Mouse (Mus musculus) lung, postnatal 0 days (tissue): ENCODE data around the gene Olfr484.
"Not testable (repeated sequence)": the region's sequence is repeated elsewhere in the genome, so short reads cannot be mapped to it uniquely, and the experiment has no call there.

Experiments used
- CTCF ChIP-seq: IDR thresholded peaks from 2 replicates; pipeline ENCODE4 v1.5.1; 2016; ENCODE audit warnings: antibody characterized with exemption, mild to moderate bottlenecking
- EP300 ChIP-seq: IDR thresholded peaks from 2 replicates; pipeline ENCODE4 v1.6.1; 2016; ENCODE audit warnings: antibody characterized with exemption, mild to moderate bottlenecking, control low read depth

DNA sequence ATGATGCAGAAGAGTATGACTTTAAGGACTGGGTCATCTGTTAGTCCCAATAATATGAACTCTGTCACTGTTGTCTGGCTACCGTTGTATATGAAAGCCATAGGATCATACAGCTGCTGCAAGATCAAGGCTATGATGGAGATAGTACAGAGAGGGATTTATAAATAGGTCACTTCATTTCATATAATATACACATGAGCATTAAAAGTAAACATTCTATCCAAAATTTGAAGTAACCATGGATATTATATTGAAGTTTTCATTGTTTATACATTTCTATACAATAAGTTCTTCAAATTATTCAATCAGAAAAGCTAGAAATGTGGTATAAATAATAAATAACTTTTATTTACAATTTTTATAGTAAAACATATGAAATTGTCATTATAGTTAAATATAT, 45.4 kb upstream of the Olfr484 start, which contains the start of gene Olfr486:
- TF ChIP-seq EP300, CTCF: not testable (repeated sequence)
